Mouse (Mus musculus): Measurements from ENCODE around the gene Abr.

GRCm38 (mm10) chr11:76566081-76566480 is 56.0 kb downstream of the Abr start:
- no peak for TF ChIP-seq CTCF (IDR thresholded peaks at IDR 0.05 in 2 of 3, conservative IDR thresholded peaks at IDR 0.05 in 1 of 3; ENCODE audit: control insufficient read depth in 1 of 3, insufficient read depth in 1 of 3, low read depth in 2 of 3, low read length in 3 of 3, poor library complexity in 1 of 3, severe bottlenecking in 1 of 3)
- TF ChIP-seq POLR2A (IDR thresholded peaks at IDR 0.05; ENCODE audit: control insufficient read depth in 1 of 2, insufficient read depth in 1 of 2, low read depth in 1 of 2, low read length in 2 of 2, poor library complexity in 1 of 2) = no peak
- TF ChIP-seq EP300 (IDR thresholded peaks at IDR 0.05; ENCODE audit: low read depth in 1 of 2, low read length in 2 of 2) = no peak
- no peak for TF ChIP-seq TAL1 (IDR thresholded peaks at IDR 0.05; ENCODE audit: low read length)
- TF ChIP-seq ZC3H11A (IDR thresholded peaks at IDR 0.05; ENCODE audit: low read depth, low read length) = no peak
- no peak for TF ChIP-seq SMC3 (IDR thresholded peaks at IDR 0.05; ENCODE audit: low read depth, low read length)
- no peak for TF ChIP-seq GATA1 (IDR thresholded peaks at IDR 0.05; ENCODE audit: low read depth, low read length)
- no peak for TF ChIP-seq MAFK (IDR thresholded peaks at IDR 0.05; ENCODE audit: borderline replicate concordance, low read depth, low read length)
- no peak for TF ChIP-seq HCFC1 (IDR thresholded peaks at IDR 0.05; ENCODE audit: low read depth, low read length)
- TF ChIP-seq BHLHE40 (IDR thresholded peaks at IDR 0.05; ENCODE audit: borderline replicate concordance, low read depth, low read length) = no peak
- TF ChIP-seq UBTF (IDR thresholded peaks at IDR 0.05; ENCODE audit: borderline replicate concordance, insufficient read depth, low read depth, low read length) = no peak
- no peak for TF ChIP-seq RCOR1 (IDR thresholded peaks at IDR 0.05; ENCODE audit: low read depth, low read length)

Measured in MEL (cell line).